Mouse (Mus musculus) limb, embryonic 14.5 days (tissue): ENCODE data around the gene Gstt1. TPM values are rescaled to one million over a fixed set of nuclear protein-coding genes. Genes with fewer than 3 reads are reported as not detected.

Source experiments
- ATAC-seq: fragments of 200-750 bp; cut with Nextera tagmentation; 2 replicates; pipeline ENCODE4 v1.8.0; 2017; ENCODE audit warnings: low read depth, moderate number of reproducible peaks, moderate TSS enrichment; ENCODE audit not compliant: low FRiP score
- DNase-seq: peaks from one replicate; pipeline ENCODE4 v3.0.0-alpha.2; 2015; ENCODE audit warnings: low spot score
- H3K27ac ChIP-seq: fragments of 300-500 bp; sonication (generic); replicated peaks from 2 replicates; pipeline ENCODE4 v1.5.1; 2014; ENCODE audit warnings: low read depth, mild to moderate bottlenecking, low read length, moderate library complexity, mixed read lengths
- H3K27me3 ChIP-seq: fragments of 300-500 bp; sonication (generic); 2 replicates; pipeline ENCODE4 v1.6.1; 2014; ENCODE audit warnings: low read length, mixed read lengths; ENCODE audit not compliant: control insufficient read depth, insufficient read depth
- H3K36me3 ChIP-seq: fragments of 300-500 bp; sonication (generic); 2 replicates; pipeline ENCODE4 v1.6.1; 2014; ENCODE audit warnings: mild to moderate bottlenecking, low read length, moderate library complexity, mixed read lengths; ENCODE audit not compliant: control insufficient read depth, insufficient read depth
- H3K4me1 ChIP-seq: fragments of 300-500 bp; sonication (generic); 2 replicates; pipeline ENCODE4 v1.6.1; 2014; ENCODE audit warnings: antibody characterized with exemption, low read length, mixed read lengths; ENCODE audit not compliant: control insufficient read depth, insufficient read depth
- H3K4me2 ChIP-seq: fragments of 300-500 bp; sonication (generic); replicated peaks from 2 replicates; pipeline ENCODE4 v1.6.1; 2014; ENCODE audit warnings: low read depth, mild to moderate bottlenecking, low read length, moderate library complexity; ENCODE audit not compliant: severe bottlenecking
- H3K4me3 ChIP-seq: fragments of 300-500 bp; sonication (generic); replicated peaks from 2 replicates; pipeline ENCODE4 v1.5.1; 2014; ENCODE audit warnings: low read length
- H3K9ac ChIP-seq: fragments of 300-500 bp; sonication (generic); 2 replicates; pipeline ENCODE4 v1.6.1; 2014; ENCODE audit warnings: mild to moderate bottlenecking, low read depth, low read length, moderate library complexity; ENCODE audit not compliant: severe bottlenecking
- H3K9me3 ChIP-seq: fragments of 300-500 bp; sonication (generic); 2 replicates; pipeline ENCODE4 v1.6.1; 2016; ENCODE audit warnings: low read length; ENCODE audit not compliant: control insufficient read depth
- POLR2A ChIP-seq: fragments of 200-500 bp; IDR thresholded peaks from 2 replicates; pipeline ENCODE4 v1.8.0; 2012; ENCODE audit warnings: inconsistent platforms, mild to moderate bottlenecking, moderate library complexity, borderline replicate concordance; ENCODE audit not compliant: insufficient read depth, insufficient read length; ENCODE audit errors: extremely low read depth
- WGBS: fragments of 180-500 bp; shearing (Covaris S2); extraction: QIAGEN DNeasy Blood & Tissue Kit; methylation state at CpG from one replicate; pipeline ENCODE4 v1.1.7; 2014; 5-methylcytosine and 5-hydroxymethylcytosine counted together
- polyA plus RNA-seq, 2 experiments: library from polyadenylated mRNA; depleted of rRNA in 1 of 2; stranded (reverse) in 1 of 2; unstranded in 1 of 2; fragments of >200 nt; fragmentation: Nextera tagmentation in 1 of 2; extraction: Ambion mirVana in 1 of 2; gene quantifications; 2 replicates each; pipeline versions ENCODE4 v1.2.1 to v1.2.3; 2012 to 2014

Gstt1 gene
- polyA plus RNA-seq, 2 experiments: 22.3 to 27.0 TPM

DNA sequence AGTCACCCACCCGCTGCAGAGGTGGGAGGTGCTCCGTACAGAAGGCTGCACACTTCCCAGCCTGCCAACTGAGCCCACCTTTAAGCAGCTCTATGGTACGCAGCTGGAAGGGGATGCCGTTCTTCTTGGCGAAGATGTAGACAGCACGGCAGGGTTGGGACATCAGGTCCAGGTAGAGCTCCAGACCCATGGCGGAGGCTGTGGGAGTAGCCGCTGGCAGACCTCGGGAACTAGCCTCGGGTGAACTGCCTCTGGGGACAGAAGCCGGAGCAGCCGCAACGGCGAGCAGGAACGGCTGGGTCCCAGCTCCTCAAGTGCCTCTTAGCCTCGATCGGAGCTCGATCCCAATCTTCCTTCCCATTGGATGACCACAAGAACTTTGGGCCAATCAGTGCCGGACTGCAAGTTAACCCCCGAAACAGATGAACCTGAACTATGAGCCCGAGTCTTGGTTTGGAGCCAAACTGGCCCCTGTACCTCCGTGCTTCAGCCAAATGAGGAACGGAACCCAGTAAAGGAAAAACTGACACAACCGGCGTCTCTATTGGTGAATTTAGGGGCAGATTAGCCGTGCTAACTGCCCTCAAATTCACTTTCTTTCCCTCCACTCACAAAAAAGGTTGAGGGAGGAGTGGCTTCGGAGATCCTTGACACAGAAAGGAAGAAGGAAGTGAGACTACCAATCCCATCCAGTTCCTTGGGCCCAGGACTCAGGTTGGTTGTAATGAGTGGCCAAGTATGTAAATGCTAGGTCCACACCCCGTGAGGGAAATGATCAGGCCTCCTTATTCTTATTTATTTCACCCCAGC is 17.4 kb downstream of the Gstt1 start, which contains the start of the genes Gm20441 and Gstt3:
TSS of gene Gm20441 (minus strand) at position 186 of the 810 bp plus-strand sequence.
TSS of gene Gstt3 (minus strand) at position 646 of the 810 bp plus-strand sequence.
- peak; percentile 75 for DNase-seq
- peak within 1 kb of the TSS; percentile 54 for H3K9ac ChIP-seq
- H3K4me3 ChIP-seq: peak within 1 kb of the TSS; percentile 56
- H3K9me3 ChIP-seq: no peaks in the 10 kb centered on the region
- peak; percentile 92 for ATAC-seq
- no peak for TF ChIP-seq POLR2A
- peak within 1 kb of the TSS; percentile 59 for H3K27ac ChIP-seq
- peak within 1 kb of the TSS; percentile 95 for H3K4me2 ChIP-seq
- no peaks in the 10 kb centered on the region for H3K27me3 ChIP-seq
- H3K4me1 ChIP-seq: peaks cover 9% of the 10 kb centered on the region; the same call in 1 of the 2 replicates
- no peaks in the 10 kb centered on the region for H3K36me3 ChIP-seq
- 1% methylated on average over 27 of the region's 28 CpGs for WGBS

- H3K4me3 ChIP-seq: peak overlapping the region; percentile 56
Measured at GRCm38 (mm10) chr10:75779206-75780174, 18.9 kb downstream of the Gstt1 start.

DNA sequence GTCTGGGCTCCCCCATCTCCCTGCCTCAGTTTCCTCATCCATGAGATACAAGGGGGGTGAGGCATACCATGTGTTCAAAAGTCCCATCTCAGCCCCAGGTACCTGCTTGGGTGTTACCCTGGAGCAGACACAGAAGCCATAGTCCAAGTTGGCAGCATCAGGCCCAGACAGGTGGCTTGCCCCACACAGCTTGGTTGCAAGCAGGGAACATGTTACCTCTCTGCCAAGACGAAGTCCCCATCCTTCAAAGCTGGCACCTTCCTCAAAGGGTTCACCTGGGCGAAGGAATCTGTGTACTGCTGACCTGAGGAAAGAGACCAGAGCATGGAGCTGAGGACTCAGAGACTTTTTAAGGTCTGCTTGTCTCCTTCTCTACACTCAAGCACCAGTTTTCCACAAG is 20.5 kb downstream of the Gstt1 start:
- no peak for TF ChIP-seq POLR2A
- Histone ChIP-seq H3K27me3 (no peaks in the 10 kb centered on the region), H3K9ac (no peak overlapping the region), H3K9me3 (no peaks in the 10 kb centered on the region), H3K36me3 (no peaks in the 10 kb centered on the region), H3K27ac (no peak overlapping the region), H3K4me3 (no peak overlapping the region), H3K4me1 (peaks cover 13% of the 10 kb centered on the region), H3K4me2 (no peak overlapping the region)
- DNase-seq: no peak
- 81% methylated on average over 2 of the region's 2 CpGs for WGBS
- no peak for ATAC-seq

More at GRCm38 (mm10) chr10:75779206-75780174, 18.9 kb downstream of the Gstt1 start:
- ATAC-seq: peak; percentile 25; the same call in 1 of the 2 replicates
- no peak overlapping the region for H3K27ac ChIP-seq
- no peaks in the 10 kb centered on the region for H3K9me3 ChIP-seq
- H3K36me3 ChIP-seq: no peaks in the 10 kb centered on the region
- H3K4me1 ChIP-seq: peaks cover 9% of the 10 kb centered on the region; the same call in 1 of the 2 replicates
- peak; percentile 45 for DNase-seq
- peak overlapping the region; percentile 95 for H3K4me2 ChIP-seq
- WGBS: 35% methylated on average over 15 of the region's 15 CpGs
- no peak overlapping the region for H3K9ac ChIP-seq
- no peak for TF ChIP-seq POLR2A
- H3K27me3 ChIP-seq: no peaks in the 10 kb centered on the region

DNA sequence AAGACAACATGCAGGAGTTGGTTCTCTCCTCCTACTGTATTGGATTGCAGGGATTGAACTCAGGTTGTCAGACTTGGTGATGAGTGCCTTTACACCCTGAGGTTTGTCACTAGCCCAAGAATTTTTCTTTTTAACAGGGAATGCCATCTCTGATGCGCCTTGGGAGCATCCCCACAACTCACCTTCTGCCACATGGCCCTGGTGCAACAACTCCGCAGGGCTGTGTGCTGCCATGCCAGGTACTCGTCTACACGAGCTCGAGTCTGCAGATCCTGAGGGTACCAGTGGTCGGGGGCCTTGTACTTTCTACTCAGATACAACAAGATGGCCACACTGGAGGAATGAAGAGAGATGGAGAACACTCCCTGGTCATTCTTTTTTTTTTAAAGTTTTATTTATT is 21.8 kb downstream of the Gstt1 start:
- H3K4me3 ChIP-seq: no peak overlapping the region
- no peak overlapping the region for H3K9ac ChIP-seq
- no peaks in the 10 kb centered on the region for H3K27me3 ChIP-seq
- ATAC-seq: no peak
- TF ChIP-seq POLR2A: no peak
- H3K9me3 ChIP-seq: no peaks in the 10 kb centered on the region
- H3K4me2 ChIP-seq: no peak overlapping the region
- peaks cover 20% of the 10 kb centered on the region for H3K4me1 ChIP-seq
- no peaks in the 10 kb centered on the region for H3K36me3 ChIP-seq
- no peak overlapping the region for H3K27ac ChIP-seq
- no peak for DNase-seq
- WGBS: 83% methylated on average over 6 of the region's 6 CpGs

GRCm38 (mm10) chr10:75774587-75774986 is 23.8 kb downstream of the Gstt1 start:
- Histone ChIP-seq H3K4me2 (no peak overlapping the region), H3K27me3 (no peaks in the 10 kb centered on the region), H3K4me1 (peaks cover 11% of the 10 kb centered on the region), H3K27ac (no peak overlapping the region), H3K9ac (no peak overlapping the region), H3K9me3 (no peaks in the 10 kb centered on the region), H3K4me3 (no peak overlapping the region), H3K36me3 (no peaks in the 10 kb centered on the region)
- ATAC-seq (no peak), DNase-seq (no peak)
- TF ChIP-seq POLR2A: no peak
- WGBS: 93% methylated on average over 9 of the region's 9 CpGs
